Mouse (Mus musculus): ENCODE measurements around the gene Oaz1. TPM values are rescaled to one million over a fixed set of nuclear protein-coding genes. Genes with fewer than 3 reads are reported as not detected.

Gene Oaz1
- polyA plus RNA-seq, 1 experiment from 2014 or later, result 1,560 TPM

GRCm38 (mm10) chr10:80845055-80845693 lies 18.7 kb downstream of the Oaz1 start:
- no peak overlapping the region for H3K27ac ChIP-seq (ENCODE audit: low read length)
- no peak overlapping the region for H3K4me3 ChIP-seq (replicated peaks; ENCODE audit: low read length)
- 64% methylated on average over 8 of the region's 8 CpGs for WGBS
- no peak for ATAC-seq (ENCODE audit: insufficient read depth, low FRiP score)
- peaks cover 4% of the 10 kb centered on the region; the same call in 1 of the 2 replicates for H3K4me1 ChIP-seq (ENCODE audit: control insufficient read depth, insufficient read depth, low read length)
- H3K9ac ChIP-seq (ENCODE audit: low read length), result no peak overlapping the region; the same call in 1 of the 2 replicates
- no peak overlapping the region for H3K4me2 ChIP-seq (ENCODE audit: low read depth, low read length)
- H3K27me3 ChIP-seq (ENCODE audit: control insufficient read depth, insufficient read depth, low read length), result peaks cover 34% of the 10 kb centered on the region
- H3K36me3 ChIP-seq (ENCODE audit: control insufficient read depth, insufficient read depth, low read length), result no peaks in the 10 kb centered on the region
- H3K9me3 ChIP-seq (replicated peaks; ENCODE audit: control insufficient read depth, low read length), result no peaks in the 10 kb centered on the region

DNA sequence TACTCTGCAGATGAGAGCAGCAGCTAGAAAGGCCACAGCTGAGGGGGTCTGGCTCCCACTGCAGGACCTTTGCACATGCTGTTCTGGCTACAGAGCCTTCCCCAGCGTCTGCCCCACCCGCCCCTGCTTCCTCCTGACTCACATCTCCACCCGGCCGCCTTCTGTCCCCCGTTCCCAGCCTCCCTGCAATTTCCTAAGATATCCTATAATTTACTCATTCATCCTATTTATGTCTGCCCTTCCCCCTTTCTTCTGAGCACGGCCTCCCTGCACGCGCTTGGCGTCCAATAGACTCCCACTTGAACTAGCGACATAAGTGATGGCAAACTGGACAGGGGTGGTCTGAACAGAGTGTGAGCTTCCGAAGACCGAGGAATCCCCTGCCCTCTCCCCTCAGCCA lies 19.3 kb downstream of the Oaz1 start:
- H3K27me3 ChIP-seq (ENCODE audit: control insufficient read depth, insufficient read depth, low read length), result peaks cover 34% of the 10 kb centered on the region
- 70% methylated on average over 12 of the region's 12 CpGs for WGBS
- H3K4me1 ChIP-seq (ENCODE audit: control insufficient read depth, insufficient read depth, low read length), result peaks cover 4% of the 10 kb centered on the region; the same call in 1 of the 2 replicates
- no peak overlapping the region for H3K4me2 ChIP-seq (ENCODE audit: low read depth, low read length)
- ATAC-seq (ENCODE audit: insufficient read depth, low FRiP score), result no peak
- no peaks in the 10 kb centered on the region for H3K9me3 ChIP-seq (replicated peaks; ENCODE audit: control insufficient read depth, low read length)
- no peaks in the 10 kb centered on the region for H3K36me3 ChIP-seq (ENCODE audit: control insufficient read depth, insufficient read depth, low read length)
- H3K4me3 ChIP-seq (replicated peaks; ENCODE audit: low read length), result no peak overlapping the region
- no peak overlapping the region for H3K27ac ChIP-seq (ENCODE audit: low read length)
- H3K9ac ChIP-seq (ENCODE audit: low read length), result no peak overlapping the region

GRCm38 (mm10) chr10:80848571-80848970 lies 22.1 kb downstream of the Oaz1 start:
- Histone ChIP-seq H3K4me3 (replicated peaks; ENCODE audit: low read length) (no peak overlapping the region), H3K27me3 (ENCODE audit: control insufficient read depth, insufficient read depth, low read length) (peaks cover 15% of the 10 kb centered on the region), H3K4me1 (ENCODE audit: control insufficient read depth, insufficient read depth, low read length) (peaks cover 4% of the 10 kb centered on the region; the same call in 1 of the 2 replicates), H3K9me3 (replicated peaks; ENCODE audit: control insufficient read depth, low read length) (no peaks in the 10 kb centered on the region), H3K9ac (ENCODE audit: low read length) (no peak overlapping the region), H3K36me3 (ENCODE audit: control insufficient read depth, insufficient read depth, low read length) (peaks cover 5% of the 10 kb centered on the region; the same call in 1 of the 2 replicates), H3K4me2 (ENCODE audit: low read depth, low read length) (no peak overlapping the region), H3K27ac (ENCODE audit: low read length) (no peak overlapping the region)
- 7% methylated on average over 10 of the region's 10 CpGs for WGBS
- peak; percentile 48 for ATAC-seq (ENCODE audit: insufficient read depth, low FRiP score)

- H3K4me1 ChIP-seq (ENCODE audit: control insufficient read depth, insufficient read depth, low read length), result peaks cover 34% of the 10 kb centered on the region
- peak; percentile 86 for ATAC-seq (ENCODE audit: insufficient read depth, low FRiP score)
- H3K9ac ChIP-seq (ENCODE audit: low read length), result peak within 1 kb of the TSS; percentile 93
- peak within 1 kb of the TSS; percentile 90 for H3K4me3 ChIP-seq (replicated peaks; ENCODE audit: low read length)
- WGBS, result under 1% methylated on average over 81 of the region's 81 CpGs
- no peaks in the 10 kb centered on the region for H3K9me3 ChIP-seq (replicated peaks; ENCODE audit: control insufficient read depth, low read length)
- peak within 1 kb of the TSS; percentile 5; the same call in 1 of the 2 replicates for H3K27ac ChIP-seq (ENCODE audit: low read length)
- H3K36me3 ChIP-seq (ENCODE audit: control insufficient read depth, insufficient read depth, low read length), result peaks cover 5% of the 10 kb centered on the region; the same call in 1 of the 2 replicates
- H3K27me3 ChIP-seq (ENCODE audit: control insufficient read depth, insufficient read depth, low read length), result no peaks in the 10 kb centered on the region
- peak within 1 kb of the TSS; percentile 98 for H3K4me2 ChIP-seq (ENCODE audit: low read depth, low read length)
Observed at GRCm38 (mm10) chr10:80854913-80855748, 28.7 kb downstream of the Oaz1 start, which contains the start of the genes Lsm7 and Sppl2b. Gene Lsm7 (minus strand): TSS chr10:80855209. Gene Sppl2b (plus strand): TSS chr10:80855275.

DNA sequence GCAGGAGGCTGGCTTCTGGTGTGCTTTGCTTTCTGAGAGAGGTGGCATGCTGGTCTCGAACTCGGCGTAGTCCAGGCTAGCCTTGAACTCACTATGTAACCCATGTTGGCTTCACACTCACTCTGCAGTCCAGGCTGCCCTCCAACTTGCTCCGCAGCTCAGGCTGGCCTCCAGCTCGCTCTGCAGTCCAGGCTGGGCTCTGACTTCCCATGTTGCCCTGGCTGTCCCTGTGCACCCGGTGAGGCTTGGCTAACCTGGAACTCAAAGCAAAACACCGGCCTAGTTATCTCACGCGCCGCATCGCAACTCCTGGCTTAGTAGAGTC lies 29.3 kb downstream of the Oaz1 start:
- H3K27ac ChIP-seq (ENCODE audit: low read length), result no peak overlapping the region
- H3K36me3 ChIP-seq (ENCODE audit: control insufficient read depth, insufficient read depth, low read length), result peaks cover 5% of the 10 kb centered on the region; the same call in 1 of the 2 replicates
- H3K4me3 ChIP-seq (replicated peaks; ENCODE audit: low read length), result peak overlapping the region; percentile 90
- H3K9ac ChIP-seq (ENCODE audit: low read length), result peak overlapping the region; percentile 93
- WGBS, result 17% methylated on average over 10 of the region's 11 CpGs
- peaks cover 34% of the 10 kb centered on the region for H3K4me1 ChIP-seq (ENCODE audit: control insufficient read depth, insufficient read depth, low read length)
- ATAC-seq (ENCODE audit: insufficient read depth, low FRiP score), result no peak; the same call in 1 of the 2 replicates
- no peaks in the 10 kb centered on the region for H3K9me3 ChIP-seq (replicated peaks; ENCODE audit: control insufficient read depth, low read length)
- H3K4me2 ChIP-seq (ENCODE audit: low read depth, low read length), result peak overlapping the region; percentile 98
- H3K27me3 ChIP-seq (ENCODE audit: control insufficient read depth, insufficient read depth, low read length), result no peaks in the 10 kb centered on the region

DNA sequence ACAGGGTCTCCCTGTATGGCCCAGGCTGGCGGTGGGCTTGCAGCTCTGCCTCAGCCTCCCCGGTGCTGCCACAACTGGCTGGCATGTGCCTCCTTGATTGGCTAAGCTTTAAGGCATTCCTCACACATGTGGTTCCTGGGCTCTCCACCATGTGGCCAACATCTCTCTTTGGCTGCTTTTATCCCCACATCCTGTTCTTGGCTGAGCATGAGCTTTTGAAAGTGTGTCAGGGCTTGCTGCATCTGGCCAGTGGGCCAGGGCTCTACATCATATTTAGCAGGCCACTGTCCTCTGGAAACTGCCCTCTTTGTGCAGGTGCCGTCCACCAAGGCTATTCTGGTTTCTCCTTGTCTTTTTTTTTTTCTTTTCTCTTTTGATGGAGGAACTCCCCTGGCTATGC lies 29.8 kb downstream of the Oaz1 start:
- Histone ChIP-seq H3K36me3 (ENCODE audit: control insufficient read depth, insufficient read depth, low read length) (peaks cover 3% of the 10 kb centered on the region; the same call in 1 of the 2 replicates), H3K9me3 (replicated peaks; ENCODE audit: control insufficient read depth, low read length) (no peaks in the 10 kb centered on the region), H3K4me1 (ENCODE audit: control insufficient read depth, insufficient read depth, low read length) (peaks cover 34% of the 10 kb centered on the region), H3K4me3 (replicated peaks; ENCODE audit: low read length) (peak overlapping the region; percentile 90), H3K27ac (ENCODE audit: low read length) (no peak overlapping the region), H3K4me2 (ENCODE audit: low read depth, low read length) (peak overlapping the region; percentile 98; the same call in 1 of the 2 replicates), H3K9ac (ENCODE audit: low read length) (peak overlapping the region; percentile 93), H3K27me3 (ENCODE audit: control insufficient read depth, insufficient read depth, low read length) (no peaks in the 10 kb centered on the region)
- no peak for ATAC-seq (ENCODE audit: insufficient read depth, low FRiP score)
- WGBS, result 60% methylated on average over 3 of the region's 3 CpGs

GRCm38 (mm10) chr10:80856908-80857307 lies 30.5 kb downstream of the Oaz1 start:
- Histone ChIP-seq H3K4me2 (ENCODE audit: low read depth, low read length) (no peak overlapping the region), H3K9ac (ENCODE audit: low read length) (peak overlapping the region; percentile 47; the same call in 1 of the 2 replicates), H3K27me3 (ENCODE audit: control insufficient read depth, insufficient read depth, low read length) (no peaks in the 10 kb centered on the region), H3K4me3 (replicated peaks; ENCODE audit: low read length) (no peak overlapping the region), H3K4me1 (ENCODE audit: control insufficient read depth, insufficient read depth, low read length) (peaks cover 34% of the 10 kb centered on the region), H3K9me3 (replicated peaks; ENCODE audit: control insufficient read depth, low read length) (no peaks in the 10 kb centered on the region), H3K36me3 (ENCODE audit: control insufficient read depth, insufficient read depth, low read length) (no peaks in the 10 kb centered on the region), H3K27ac (ENCODE audit: low read length) (no peak overlapping the region)
- WGBS, result 73% methylated on average over 5 of the region's 5 CpGs
- ATAC-seq (ENCODE audit: insufficient read depth, low FRiP score), result no peak

DNA sequence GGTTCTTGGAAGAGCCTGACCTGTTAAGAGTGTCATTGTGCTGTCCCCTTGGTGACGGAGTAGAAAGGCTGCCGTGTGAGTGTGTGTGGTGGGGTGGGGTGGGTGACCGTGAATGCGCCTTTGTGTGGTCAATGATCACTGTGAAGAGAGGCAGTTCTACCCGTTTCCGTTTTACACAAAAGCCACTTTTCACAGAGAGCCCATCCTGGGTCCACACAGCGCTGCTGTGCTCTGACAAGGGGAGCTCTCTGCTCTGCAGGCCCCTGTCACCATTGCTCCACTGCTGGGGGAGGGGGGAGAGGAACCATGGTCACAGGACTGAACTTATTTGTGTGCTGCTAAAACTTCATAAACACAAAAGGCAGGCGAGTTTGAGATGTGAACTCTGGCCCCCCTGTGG lies 30.9 kb downstream of the Oaz1 start:
- H3K4me3 ChIP-seq (replicated peaks; ENCODE audit: low read length), result no peak overlapping the region
- H3K9ac ChIP-seq (ENCODE audit: low read length), result peak overlapping the region; percentile 47; the same call in 1 of the 2 replicates
- peak overlapping the region; percentile 1 for H3K27ac ChIP-seq (ENCODE audit: low read length)

DNA sequence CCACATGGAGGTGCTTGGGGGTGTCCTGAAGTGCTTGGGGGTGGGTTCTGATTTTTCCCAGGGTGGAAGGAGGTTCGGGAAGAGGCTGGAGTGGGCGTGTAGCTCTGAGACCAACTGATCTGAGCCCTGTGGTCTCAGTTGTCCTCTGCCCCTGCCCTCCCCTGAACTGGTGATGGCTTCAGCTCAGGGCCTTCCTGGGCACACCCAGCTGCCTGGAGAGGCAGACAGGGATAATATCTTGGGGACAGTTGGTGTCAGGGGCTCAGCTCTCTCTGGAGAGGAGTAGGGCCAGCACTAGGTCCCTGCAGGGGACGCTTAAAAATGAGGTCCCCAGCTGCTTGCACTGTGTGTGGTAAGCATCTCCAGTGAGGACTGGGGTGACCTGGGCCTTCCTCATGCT lies 31.4 kb downstream of the Oaz1 start:
- H3K36me3 ChIP-seq (ENCODE audit: control insufficient read depth, insufficient read depth, low read length), result 0 out of 2 replicates have a peak, but pooled peaks cover 5% of the 10 kb centered on the region
- H3K4me3 ChIP-seq (replicated peaks; ENCODE audit: low read length), result no peak overlapping the region
- H3K9ac ChIP-seq (ENCODE audit: low read length), result 0 out of 2 replicates have a peak overlapping the region, but pooled peaks have one; percentile 9
- no peaks in the 10 kb centered on the region for H3K27me3 ChIP-seq (ENCODE audit: control insufficient read depth, insufficient read depth, low read length)
- H3K4me1 ChIP-seq (ENCODE audit: control insufficient read depth, insufficient read depth, low read length), result peaks cover 34% of the 10 kb centered on the region
- H3K27ac ChIP-seq (ENCODE audit: low read length), result peak overlapping the region; percentile 1
- H3K9me3 ChIP-seq (replicated peaks; ENCODE audit: control insufficient read depth, low read length), result no peaks in the 10 kb centered on the region
- no peak overlapping the region for H3K4me2 ChIP-seq (ENCODE audit: low read depth, low read length)
- no peak for ATAC-seq (ENCODE audit: insufficient read depth, low FRiP score)
- WGBS, result 57% methylated on average over 3 of the region's 3 CpGs

More for the DNA sequence above, 30.9 kb downstream of the Oaz1 start:
- no peak for ATAC-seq (ENCODE audit: insufficient read depth, low FRiP score)
- no peak overlapping the region for H3K4me2 ChIP-seq (ENCODE audit: low read depth, low read length)
- peaks cover 34% of the 10 kb centered on the region for H3K4me1 ChIP-seq (ENCODE audit: control insufficient read depth, insufficient read depth, low read length)
- no peaks in the 10 kb centered on the region for H3K9me3 ChIP-seq (replicated peaks; ENCODE audit: control insufficient read depth, low read length)
- H3K27me3 ChIP-seq (ENCODE audit: control insufficient read depth, insufficient read depth, low read length), result no peaks in the 10 kb centered on the region
- H3K36me3 ChIP-seq (ENCODE audit: control insufficient read depth, insufficient read depth, low read length), result 0 out of 2 replicates have a peak, but pooled peaks cover 2% of the 10 kb centered on the region
- WGBS, result 58% methylated on average over 8 of the region's 8 CpGs
